Mouse (Mus musculus) layer of hippocampus, adult 9-11 months (tissue): ENCODE results near the gene Fpr2.
"Not testable (repeated sequence)": the region's sequence is repeated elsewhere in the genome, so short reads cannot be mapped to it uniquely, and the experiment has no call there.

Source experiments
- DNase-seq: peaks from one replicate; pipeline ENCODE4 v3.0.0; 2022

The Fpr2 gene

DNA sequence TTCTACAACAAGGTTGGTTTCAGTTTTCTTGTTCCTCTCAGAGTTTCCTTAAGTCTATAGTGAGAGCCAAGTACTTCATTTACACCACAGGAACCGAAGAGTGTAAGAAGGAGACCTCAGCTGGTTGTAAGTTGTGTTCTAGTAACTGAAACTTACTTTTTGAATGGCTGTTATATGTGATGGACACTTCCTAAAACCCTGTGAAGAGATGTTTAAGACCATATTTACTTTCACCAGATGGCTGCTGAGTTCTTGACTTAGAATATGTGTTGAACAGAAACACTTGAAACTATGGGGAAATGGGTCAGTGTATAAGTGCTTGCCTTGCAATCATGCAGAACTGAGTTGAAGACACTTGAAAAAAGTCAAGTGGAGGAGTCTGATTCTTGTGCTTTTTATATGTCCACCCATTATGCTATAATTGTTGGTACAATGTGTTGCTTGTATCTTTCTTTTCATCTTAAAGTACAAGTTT, at the start of gene Fpr2, which contains the start of gene Fpr3:
Fpr2 (plus strand) TSS at position 51 of the 475 bp plus-strand sequence.
Fpr3 (plus strand) TSS at position 79 of the 475 bp plus-strand sequence.
- no peak for DNase-seq

DNA sequence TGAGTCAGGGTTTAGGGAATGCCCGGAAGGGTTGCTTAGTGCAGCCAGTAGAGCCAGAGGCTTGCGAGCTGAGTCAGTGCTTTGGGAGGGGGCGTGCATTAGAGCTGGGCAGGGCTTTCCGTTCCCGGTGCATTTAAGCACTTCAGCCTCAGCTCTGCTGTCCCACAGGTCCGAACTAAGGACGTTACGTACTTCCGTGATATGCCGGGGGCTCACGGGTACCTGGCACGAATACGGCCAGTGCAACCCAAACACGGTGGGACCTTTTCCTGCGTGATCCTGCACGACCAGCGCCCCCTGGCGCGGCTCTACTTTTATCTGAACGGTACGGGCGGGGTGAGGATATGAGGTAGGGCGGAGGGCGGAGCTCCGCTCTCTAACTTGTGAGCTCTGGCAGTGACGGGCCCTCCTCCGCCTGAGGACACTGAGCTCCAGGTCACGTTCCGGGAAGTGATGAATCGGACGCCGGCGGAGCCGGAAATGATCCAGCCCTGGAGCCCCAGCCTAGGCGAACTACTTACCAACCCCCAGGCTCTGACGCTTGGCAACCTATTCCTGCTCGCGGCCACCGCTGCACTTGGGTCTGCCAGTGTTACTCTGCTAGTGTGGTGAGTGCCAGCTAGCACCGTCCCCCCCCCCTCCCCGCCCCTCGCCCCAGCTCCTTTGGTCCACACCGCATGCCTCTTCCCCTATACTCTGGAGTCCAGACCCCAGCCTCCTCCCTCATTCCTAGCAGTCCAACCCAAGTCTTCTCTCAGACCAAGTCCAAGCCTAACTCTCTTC, 49.5 kb upstream of the Fpr2 start:
- peak; percentile 98 for DNase-seq

DNA sequence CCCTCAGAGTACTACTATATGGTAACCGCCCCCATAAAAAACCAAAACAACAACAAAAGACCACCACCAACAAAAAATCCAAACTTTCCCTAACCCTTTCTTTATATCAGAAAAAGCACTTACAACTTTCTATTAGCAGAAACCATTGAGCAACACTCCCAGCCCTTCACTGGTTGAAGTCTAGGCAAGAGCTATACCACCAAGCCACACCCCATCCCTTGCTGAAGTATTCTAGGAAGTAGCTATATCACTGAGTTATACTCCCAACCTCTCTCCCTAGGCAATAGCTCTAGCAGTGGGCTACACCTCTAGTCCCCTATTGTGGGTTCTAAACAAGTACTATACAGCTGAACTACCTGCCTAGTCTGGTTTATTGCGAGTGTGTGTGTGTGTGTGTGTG, 48.3 kb upstream of the Fpr2 start:
- DNase-seq = no peak

DNA sequence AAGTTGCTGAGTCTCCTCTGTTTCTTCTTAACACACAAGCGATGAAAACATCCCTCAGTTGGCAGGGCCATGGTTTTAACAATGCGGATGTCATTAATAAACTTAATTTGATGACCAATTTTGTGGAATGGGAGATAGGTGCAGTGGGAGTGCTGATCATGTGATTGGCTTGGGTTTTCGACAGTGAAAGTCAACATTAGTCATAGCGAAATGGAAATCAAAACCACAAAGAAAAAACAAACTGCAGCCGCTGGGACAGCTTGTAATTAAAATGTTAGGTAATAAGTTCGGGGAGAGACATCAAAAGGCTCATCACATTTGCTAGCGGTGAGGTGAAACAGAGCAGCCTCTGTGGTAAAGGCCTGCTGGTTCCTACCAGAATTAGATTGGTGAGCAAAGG, 46.8 kb upstream of the Fpr2 start:
- DNase-seq = no peak

DNA sequence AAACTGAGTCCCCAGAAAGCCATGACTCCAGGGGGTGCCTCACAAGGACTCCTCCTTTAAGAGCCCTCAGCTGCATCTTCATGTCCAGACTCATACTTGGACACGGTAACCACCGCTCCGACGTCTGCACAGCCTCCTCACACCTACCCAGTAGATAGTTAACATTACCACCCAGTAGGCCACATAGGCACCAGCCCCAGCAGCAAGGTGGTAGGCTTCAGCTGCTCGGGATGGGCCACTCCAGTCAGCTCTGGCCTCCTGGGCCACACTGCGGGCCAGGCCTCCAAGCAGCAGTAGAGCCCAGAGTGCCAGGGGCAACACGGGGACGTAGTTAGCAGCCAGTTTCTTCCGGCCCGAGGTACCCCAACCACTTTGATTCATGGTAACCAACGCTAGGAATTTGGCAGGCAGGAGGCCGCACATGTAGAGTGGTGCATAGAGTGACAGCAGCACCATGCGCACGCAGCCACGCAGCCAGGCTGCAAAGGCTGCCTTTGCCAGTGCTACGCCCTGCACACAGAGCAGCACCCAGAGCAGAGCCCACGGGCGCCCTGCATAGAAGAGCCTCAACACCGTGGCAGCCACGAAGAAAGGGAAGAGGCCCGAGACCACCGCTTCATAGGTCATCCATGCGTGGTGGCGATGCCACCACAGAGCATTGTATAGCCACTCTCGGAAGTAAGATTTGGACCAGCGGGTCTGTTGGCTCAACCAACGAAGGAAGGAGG, 43.9 kb upstream of the Fpr2 start:
- no peak for DNase-seq

DNA sequence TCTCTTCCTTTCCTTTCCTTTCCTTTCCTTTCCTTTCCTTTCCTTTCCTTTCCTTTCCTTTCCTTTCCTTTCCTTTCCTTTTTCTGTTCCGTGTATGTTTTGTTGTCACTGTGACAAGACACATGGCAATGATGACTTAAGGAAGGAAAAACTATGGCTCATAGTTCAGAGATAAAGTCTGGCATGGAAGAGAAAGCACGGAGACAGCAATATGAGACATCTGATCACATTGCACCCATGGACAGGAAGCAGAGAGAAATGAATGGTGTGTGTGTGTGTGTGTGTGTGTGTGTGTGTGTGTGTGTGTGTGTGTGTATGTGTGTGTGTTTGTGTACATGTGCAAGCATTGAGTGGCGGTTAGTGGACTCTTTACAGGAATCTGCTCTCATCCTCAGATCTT, 43.0 kb upstream of the Fpr2 start:
- not testable (repeated sequence) for DNase-seq

DNA sequence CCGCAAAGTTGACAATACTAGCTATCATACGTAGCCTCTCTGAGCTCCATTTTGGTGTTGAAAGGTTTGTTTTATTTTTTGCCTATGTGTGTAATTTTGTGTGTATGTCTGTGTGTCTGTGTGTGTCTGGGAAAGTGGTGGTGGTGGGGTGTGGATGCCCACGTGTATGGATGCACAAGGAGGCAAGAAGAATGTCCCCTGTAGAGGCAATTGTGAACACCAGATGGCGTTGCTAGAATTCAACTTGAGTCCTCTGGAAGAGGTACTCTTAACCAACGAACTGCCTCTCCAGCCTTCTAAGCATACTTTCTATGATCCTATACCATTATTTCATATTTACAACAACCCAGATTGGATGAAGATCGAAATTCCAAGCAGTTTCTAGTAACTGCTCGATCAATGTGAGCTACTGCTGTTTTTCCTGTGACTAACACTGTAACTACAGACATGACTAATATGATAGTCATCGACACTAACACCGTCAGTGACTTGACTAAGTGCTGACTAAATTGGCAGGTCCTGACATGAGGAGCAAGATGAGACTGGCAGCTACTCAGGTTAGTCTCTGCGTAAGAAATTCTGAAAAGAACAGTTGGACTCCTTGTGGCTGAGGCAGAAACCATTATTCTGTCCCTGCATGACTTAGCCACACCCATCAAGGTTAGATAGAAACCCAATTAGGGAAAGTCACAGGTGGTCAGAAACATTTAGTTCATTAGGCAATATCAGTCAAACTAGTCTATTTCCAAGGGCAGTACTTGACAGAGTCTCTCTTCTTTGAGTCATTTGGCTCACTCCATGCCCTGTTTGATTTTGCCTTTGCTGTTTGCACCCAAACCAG, 42.2 kb upstream of the Fpr2 start:
- DNase-seq = no peak

DNA sequence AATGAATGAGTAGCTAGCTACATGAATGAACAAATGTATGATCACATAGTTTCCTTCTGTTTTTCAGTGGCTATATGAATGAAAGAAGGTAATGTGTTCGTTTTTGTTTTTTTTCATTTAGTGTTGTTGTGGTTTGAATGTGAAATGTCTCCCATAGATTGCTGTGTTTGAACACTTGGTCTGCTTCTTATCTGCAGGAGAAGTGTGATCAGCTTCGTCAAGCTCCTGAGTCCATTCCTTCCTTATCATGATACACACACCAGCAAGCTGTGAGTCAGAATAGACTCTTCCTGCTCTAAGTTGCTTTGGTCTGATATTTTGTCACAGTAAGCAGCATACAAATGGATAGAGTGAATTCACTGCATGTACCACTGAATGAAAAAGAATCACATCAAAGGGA, 38.6 kb upstream of the Fpr2 start:
- no peak for DNase-seq

DNA sequence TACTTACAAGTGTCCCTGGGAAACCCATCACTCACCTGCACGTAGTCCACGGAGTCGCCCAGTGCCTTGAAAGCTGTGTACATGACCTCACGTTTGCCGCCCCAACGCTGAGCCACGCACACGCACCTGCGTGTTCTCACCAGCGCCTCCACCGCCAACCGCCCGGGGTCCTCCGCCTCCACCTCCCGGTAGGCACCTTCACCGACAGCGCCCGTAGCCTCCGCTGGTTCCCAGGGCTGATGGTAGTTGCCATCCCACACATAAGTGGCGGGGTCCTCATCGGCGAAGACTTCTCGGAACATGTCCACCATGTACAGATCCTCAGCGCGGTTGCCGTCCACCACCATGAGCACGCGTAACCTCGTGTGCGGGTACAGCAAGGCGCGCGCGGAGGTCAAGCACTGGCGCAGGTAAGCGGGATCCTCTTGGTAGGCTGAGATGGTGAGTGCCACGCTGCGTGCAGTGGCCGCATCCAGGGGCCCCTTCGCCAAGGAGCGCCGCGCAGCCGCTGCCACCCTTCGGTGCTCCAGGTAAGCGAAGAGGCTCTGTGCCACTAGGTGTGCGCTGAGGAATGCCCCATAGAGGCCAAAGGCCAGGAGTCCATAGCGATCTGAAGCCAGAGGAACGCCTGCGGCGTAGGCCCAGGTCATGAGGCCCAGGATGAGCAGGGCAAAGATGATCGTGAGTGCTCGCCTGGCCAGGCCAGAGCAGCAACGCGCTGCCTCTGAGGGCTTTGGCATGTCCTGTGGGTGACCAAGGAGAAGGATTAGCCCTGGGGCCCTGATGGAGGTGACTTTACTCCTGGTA, 37.5 kb upstream of the Fpr2 start:
- no peak for DNase-seq

DNA sequence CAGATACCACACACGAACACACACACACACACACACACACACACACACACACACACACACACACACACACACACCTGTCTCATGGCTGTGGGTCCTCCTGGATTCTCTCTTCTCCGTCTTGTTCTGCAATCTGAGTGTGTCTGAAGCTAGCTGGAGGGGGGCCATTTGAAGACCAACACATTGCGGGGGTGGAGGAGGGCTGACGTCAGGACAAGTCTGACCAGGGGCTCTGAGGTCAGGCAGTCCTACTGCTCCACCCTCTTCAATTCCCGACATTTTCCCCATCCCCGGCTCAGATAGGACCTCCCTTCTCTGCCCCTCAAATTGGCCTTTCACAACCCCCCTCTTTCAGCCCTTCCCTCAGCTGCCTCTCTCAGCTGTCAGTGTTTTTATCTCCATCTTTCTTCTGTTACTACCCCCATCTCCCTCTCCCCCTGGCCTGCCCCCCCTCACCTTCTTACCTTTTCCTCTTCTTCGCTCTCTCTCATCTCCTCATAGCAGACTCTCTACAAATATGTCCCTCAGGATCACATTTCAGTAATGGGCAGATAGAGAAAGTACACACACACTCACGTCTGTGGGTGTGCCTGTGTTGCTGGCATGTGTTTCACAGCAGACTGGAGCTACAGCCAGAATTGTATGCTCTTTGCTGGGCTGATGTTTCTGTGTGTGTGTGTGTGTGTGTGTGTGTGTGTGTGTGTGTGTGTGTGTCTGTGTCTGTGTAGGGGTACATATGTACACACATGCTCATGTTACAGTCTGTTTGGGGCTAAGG, 32.4 kb upstream of the Fpr2 start, which contains the start of gene Has1:
Has1 (minus strand) TSS at position 142 of the 775 bp plus-strand sequence.
- DNase-seq = no peak

DNA sequence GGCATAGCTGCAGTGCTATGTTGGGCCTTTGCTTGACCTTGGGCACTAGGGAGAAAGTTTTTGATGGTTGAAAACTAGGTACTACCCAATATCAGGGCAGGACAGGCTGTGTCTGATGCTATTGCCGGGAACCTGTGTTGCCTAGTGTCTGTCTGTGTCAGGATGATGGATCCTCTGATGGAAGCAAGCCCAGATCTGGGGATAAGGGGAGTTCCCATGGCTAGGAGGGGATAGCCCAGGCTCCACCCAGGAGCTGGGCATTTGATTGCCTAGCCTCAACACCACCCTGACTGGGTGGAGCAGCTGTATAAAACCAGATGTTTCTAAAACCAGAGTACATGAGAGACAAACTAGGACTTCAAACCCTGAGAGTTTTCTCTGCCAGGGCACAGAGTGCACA, 31.0 kb upstream of the Fpr2 start:
- no peak for DNase-seq

DNA sequence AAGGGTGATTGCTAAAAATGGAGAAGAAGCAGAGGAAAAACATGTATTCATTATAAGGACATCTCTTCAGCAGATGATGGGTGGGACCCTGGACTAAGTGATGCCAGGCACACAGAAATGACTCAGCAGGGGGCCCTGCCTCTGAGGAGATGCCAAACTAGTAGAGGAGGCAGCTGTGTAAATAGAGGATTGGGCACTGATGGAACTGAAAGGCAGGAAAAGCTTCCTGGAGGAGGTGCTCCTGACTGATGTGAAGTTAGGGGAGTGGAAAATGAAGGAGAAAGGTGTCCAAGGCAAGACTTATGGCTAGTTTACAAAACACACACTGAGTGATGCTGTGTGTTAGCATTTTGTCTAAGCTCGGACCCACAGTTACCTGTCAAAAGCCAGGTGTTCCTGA, 30.2 kb upstream of the Fpr2 start:
- no peak for DNase-seq

DNA sequence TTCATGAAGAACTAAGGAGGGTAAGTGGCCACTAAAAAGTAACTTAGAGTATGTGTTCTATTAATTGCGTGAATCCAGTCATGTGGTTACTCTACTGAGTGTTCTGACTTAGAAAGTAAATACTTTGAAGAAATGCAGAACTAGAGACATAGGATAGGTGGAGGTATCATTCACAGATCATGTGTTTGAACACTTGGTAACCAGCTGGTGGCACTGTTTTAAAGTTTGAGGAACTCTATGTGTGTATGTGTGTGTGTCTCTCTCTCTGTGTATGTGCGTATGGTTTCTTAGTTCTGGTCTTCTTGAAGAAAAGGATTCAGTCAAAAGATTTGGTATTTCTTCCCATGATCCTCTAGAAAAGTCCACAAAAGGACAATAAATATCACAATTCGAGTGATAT, 27.5 kb upstream of the Fpr2 start:
- DNase-seq = no peak

DNA sequence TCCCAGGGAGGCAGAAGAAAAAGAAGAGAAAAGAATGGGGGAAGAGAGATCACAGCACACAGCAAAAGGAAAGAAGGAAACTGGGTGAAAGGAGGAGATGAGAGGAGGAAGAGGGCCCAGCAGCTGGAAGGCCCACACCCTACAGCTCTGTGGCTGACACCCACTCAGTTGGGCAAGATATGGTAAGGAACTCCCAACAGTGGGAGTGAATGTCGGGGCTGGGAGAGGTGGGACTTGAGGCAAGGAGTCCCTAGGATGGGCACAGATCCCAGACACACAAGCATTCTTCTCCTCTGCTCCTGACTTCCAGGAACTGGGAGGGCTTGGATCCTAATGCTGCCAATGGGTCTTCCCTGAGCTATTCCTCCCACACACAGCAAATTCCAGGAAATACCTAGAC, 25.3 kb upstream of the Fpr2 start:
- DNase-seq = no peak

DNA sequence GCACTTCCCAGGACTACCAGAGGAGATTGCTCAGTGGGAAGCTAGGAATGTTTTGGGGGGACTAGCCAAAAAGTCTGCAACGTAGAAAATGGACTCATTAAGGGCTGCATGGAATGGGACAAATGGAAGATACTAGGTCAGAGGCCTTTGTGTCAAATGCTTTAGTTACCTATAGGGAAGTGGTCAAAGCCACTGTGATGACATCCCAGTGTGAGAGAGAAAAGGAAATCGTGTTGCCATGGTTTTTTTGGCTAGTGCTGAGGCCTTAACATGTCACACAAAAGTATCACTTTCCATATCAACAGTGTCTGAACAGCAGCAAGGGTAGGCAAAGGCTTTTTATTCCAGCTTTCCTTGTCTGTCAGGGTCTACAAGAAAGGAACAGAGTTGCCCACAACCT, 22.5 kb upstream of the Fpr2 start:
- no peak for DNase-seq

DNA sequence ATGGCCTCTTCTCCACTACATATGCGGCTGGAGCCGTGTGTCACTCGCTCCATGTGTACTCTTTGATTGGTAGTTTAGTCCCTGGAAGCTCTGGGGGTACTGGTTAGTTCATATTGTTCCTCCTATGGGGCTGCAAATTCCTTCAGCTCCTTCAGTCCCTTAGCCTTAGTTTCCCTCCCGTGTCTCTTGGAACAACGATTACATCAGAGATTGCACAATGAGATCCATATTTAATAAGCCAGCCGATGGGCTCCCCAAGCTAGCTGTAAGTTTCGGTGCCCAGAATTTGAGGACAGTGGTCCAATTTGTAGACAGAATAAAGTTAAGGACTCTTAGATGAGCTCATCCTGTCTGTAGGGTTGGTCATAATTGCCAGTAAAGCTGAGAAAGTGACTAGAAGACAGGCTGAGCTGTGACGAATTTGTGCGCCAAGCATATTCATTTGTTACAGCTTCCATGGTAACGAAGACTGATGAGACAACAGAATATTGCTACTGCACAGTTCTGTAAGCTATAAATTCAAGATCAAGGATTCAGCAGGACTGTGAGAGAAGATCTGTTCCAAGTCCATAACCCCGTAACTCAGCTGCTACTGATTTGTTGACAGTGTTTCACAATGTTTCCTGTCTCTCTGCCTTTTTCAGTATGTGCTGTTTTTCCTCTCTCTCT, 20.7 kb upstream of the Fpr2 start:
- DNase-seq = no peak

DNA sequence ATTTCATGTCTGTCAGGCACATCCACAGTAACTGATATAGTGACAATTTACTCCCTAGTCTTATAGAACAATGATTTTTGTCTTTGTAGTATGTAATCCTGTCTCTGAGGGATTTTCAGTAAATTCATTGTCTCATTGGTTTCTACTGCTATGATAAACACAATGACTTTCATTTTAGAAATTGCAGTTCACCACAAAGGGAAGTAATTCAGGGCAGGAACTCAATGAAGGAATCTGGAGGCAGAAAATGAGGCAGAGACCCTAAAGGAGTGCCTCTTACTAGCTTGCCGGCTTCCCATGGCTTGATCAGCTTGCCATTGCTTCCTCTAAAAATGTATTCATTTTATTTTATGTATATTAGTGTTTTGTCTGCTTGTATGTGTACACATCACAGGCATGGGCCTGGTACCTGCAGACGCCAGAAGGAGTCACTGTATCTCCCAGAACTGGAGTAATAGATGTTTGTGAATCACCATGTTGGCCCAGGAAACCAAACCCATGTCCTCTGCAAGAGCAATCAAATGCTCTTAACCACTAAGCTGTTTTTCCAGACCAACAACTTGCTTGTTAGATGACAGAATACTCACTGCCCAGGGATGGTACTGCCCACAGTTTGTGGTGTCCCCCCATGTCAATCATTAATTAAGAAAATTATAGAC, 16.6 kb upstream of the Fpr2 start:
- DNase-seq = no peak

DNA sequence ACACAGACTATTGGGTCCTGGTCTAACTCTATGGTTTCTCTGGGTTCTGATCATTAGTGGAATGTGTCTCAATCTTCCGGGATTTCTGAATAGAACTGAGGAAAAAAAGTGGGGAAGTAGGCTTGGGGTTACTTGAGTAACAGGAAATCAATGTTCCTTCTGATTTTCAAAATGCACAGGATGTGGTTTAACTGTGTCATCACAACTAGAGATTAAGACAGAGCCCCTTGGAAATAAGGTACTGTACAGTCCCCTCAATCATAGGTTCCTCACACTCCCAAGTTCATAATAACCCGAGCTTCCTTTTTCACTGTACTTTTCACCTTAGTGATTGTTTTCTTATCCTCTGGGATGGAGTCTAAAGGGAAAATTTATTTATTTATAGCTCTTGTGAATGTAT, 15.9 kb upstream of the Fpr2 start:
- DNase-seq = no peak

DNA sequence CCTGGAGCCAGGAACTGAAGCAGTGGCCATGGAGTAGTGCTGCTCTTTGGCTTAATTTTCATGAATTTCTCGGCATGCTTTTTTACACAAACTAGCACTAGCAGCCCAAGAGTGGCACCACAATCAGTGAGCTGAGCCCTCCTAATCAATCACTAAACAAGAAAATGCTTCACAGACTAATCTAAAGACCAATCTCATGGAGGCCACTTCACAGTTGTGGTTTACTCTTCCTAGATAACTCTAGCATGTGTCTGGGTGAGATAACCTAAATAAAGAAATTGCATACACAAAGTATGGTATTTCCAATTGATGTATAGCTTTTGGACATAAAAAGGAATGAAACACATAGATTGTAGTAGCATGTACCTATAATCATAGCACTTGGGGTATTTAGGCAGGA, 8.3 kb upstream of the Fpr2 start:
- DNase-seq = no peak

DNA sequence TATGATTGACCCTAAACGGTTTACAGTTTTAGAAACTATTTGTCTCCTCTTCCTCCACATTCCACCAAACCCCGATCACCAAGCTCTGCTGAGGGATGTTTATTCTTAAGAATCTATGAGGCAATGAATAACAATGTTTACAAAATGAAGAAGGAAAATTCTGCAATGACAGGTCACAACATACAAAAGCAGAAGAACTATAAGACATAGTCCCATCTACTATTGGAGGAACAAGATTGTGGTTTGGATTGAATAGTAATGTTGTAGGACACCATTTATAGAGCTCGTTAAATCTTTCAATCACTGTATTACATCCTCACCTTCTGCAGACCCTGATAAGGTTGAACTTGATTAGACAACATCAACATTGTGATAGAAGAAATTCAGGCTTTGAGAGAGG, 5.0 kb upstream of the Fpr2 start:
- no peak for DNase-seq

DNA sequence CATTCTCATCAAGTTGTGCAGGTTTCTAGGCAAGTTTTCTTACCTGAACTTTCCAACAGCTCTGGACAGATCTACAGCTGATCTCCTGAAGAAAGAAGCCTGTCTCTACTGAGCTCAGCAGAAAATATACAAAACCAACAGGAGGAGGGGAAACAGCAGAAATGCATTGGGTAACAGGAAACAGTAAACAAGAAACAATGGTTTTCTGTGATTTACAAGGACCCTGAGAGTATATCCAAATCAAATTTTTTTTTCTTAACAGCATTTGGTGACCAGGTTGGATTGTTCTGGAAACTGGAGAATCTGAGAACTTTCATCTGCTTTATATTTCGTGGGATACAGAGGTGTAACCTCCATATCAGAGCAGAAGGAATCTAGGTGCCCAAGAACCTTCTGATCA, 3.8 kb upstream of the Fpr2 start, which contains the start of gene Fpr1:
Fpr1 (minus strand) TSS at position 101 of the 400 bp plus-strand sequence.
- DNase-seq = no peak
